In the genomic region with DNA sequence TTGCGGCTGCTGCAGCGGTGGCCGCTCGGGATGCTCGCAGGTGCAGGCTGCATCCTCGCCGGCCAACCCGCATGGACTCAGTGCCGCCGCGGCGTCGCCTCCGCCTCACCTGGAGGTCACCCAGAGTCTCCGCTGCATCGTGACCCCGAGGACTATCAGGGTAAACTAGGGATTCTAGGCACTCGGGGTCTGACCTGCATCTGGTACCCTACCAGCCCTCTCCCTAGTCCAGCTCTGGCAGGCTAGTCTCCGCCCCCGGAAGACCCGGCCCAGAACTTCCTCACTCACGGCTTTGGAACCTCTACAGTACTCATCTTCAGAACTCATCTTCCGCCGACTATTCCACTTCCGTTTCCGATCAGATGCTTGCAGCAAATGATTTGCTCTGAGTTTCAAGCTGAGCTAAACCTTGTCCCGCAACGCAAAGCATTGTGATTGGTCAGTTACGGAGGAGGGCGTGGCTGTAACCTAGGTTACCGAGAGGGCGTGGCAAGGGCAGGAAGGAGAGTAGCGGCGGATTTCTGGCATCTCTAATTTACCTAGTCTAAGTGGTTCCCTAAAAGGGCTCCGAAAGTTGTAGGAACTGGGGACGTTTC, we compare ENCODE assay signal across 7 mouse cellular contexts. TPM values are rescaled to one million over a fixed set of nuclear protein-coding genes. Genes with fewer than 3 reads are reported as not detected.
DNase-seq lines count a peak whose midpoint lies in the region; ATAC-seq lines count a peak whose summit lies in the region.

A gene (minus strand): TSS at position 325 of the 596 bp plus-strand sequence.

- intact Hi-C loops in left cerebral cortex, postnatal 36 days (cut with DNase I) = no loop called here

- H3K4me1 ChIP-seq in intestine, embryonic 16.5 days (ENCODE audit: control insufficient read depth, insufficient read depth, low read length) = peaks cover 3% of the 10 kb centered on the region
- peaks cover 9% of the 10 kb centered on the region for H3K4me1 ChIP-seq in midbrain, embryonic 11.5 days (ENCODE audit: control insufficient read depth, insufficient read depth, low read length)

- WGBS in intestine, embryonic 16.5 days = under 1% methylated on average over 36 of the region's 36 CpGs
- WGBS in midbrain, embryonic 11.5 days = under 1% methylated on average over 36 of the region's 36 CpGs

- peak within 1 kb of the TSS; percentile 70 for H3K9ac ChIP-seq in intestine, embryonic 16.5 days (ENCODE audit: low read depth, low read length)
- peak within 1 kb of the TSS; percentile 67 for H3K9ac ChIP-seq in midbrain, embryonic 11.5 days (ENCODE audit: low read length)

- H3K36me3 ChIP-seq in intestine, embryonic 16.5 days (ENCODE audit: control insufficient read depth, insufficient read depth, low read length) = no peaks in the 10 kb centered on the region
- H3K36me3 ChIP-seq in midbrain, embryonic 11.5 days (ENCODE audit: control insufficient read depth, insufficient read depth, low read length) = no peaks in the 10 kb centered on the region

- H3K27ac ChIP-seq in intestine, embryonic 16.5 days (ENCODE audit: low read length) = 0 out of 2 replicates have a peak within 1 kb of the TSS, but pooled peaks have one; percentile 6
- no peak within 1 kb of the TSS for H3K27ac ChIP-seq in midbrain, embryonic 11.5 days (ENCODE audit: low read depth, low read length)

- no peaks in the 10 kb centered on the region for H3K27me3 ChIP-seq in intestine, embryonic 16.5 days (replicated peaks; ENCODE audit: control insufficient read depth, insufficient read depth, low read length)
- no peaks in the 10 kb centered on the region for H3K27me3 ChIP-seq in midbrain, embryonic 11.5 days (ENCODE audit: control insufficient read depth, insufficient read depth, low read length)

- ATAC-seq in intestine, embryonic 16.5 days = peak; percentile 99
- peak; percentile 99 for ATAC-seq in midbrain, embryonic 11.5 days (ENCODE audit: low FRiP score)

- peak; percentile 98 for DNase-seq in adrenal gland, adult 8-10 months
- DNase-seq in embryo, embryonic 9.5 days (ENCODE audit: extremely low spot score) = peak; percentile 98
- peak; percentile 87 to 95 for DNase-seq in gastrocnemius, postnatal 4 days (ENCODE audit: low spot score in 2 of 2)
- peak; percentile 96 to 98 for DNase-seq in left cerebral cortex, postnatal 36 days (ENCODE audit: low spot score in 2 of 2)
- DNase-seq in midbrain, embryonic 11.5 days (ENCODE audit: low spot score, missing footprints) = peak; percentile 100
- peak; percentile 97 for DNase-seq in skeletal muscle tissue, adult 2 months (ENCODE audit: low read depth, low spot score)

- H3K9me3 ChIP-seq in intestine, embryonic 16.5 days (ENCODE audit: control insufficient read depth, low read length) = no peaks in the 10 kb centered on the region
- H3K9me3 ChIP-seq in midbrain, embryonic 11.5 days (ENCODE audit: control insufficient read depth, low read length) = no peaks in the 10 kb centered on the region

- H3K4me3 ChIP-seq in intestine, embryonic 16.5 days (ENCODE audit: low read length) = peak within 1 kb of the TSS; percentile 70
- H3K4me3 ChIP-seq in midbrain, embryonic 11.5 days (ENCODE audit: low read depth, low read length) = peak within 1 kb of the TSS; percentile 66

- H3K4me2 ChIP-seq in intestine, embryonic 16.5 days (ENCODE audit: low read depth, low read length) = peak within 1 kb of the TSS; percentile 81
- H3K4me2 ChIP-seq in midbrain, embryonic 11.5 days = peak within 1 kb of the TSS; percentile 73

RNA-seq across cellular contexts. Expression of the gene that starts here (rescaled TPM):
- total RNA-seq in adrenal gland, adult 8-10 months (2022) = 10 to 100 TPM; 37.3 to 45.0 (median 40.0) TPM
- 10 to 100 TPM; 13.5 to 14.7 TPM for total RNA-seq in gastrocnemius, postnatal 4 days (2021)
- 21.4 and 22.0 TPM in 2 replicates for polyA plus RNA-seq in intestine, embryonic 16.5 days (2015; fragmentation: Nextera tagmentation; extraction: Ambion mirVana)
- total RNA-seq in left cerebral cortex, postnatal 36 days (2021) = 10 to 100 TPM; 61.3 to 67.2 TPM
- polyA plus RNA-seq in midbrain, embryonic 11.5 days (2014; fragmentation: Nextera tagmentation; extraction: Ambion mirVana) = 63.6 and 67.0 TPM in 2 replicates
